Mouse (Mus musculus) heart, postnatal 14 days (tissue): ENCODE data around the gene Chid1. TPM values are rescaled to one million over a fixed set of nuclear protein-coding genes. Genes with fewer than 3 reads are reported as not detected.
"Not testable (repeated sequence)": the region's sequence is repeated elsewhere in the genome, so short reads cannot be mapped to it uniquely, and the experiment has no call there.

ENCODE experiments used
- DNase-seq, 2 experiments: peaks; one replicate each; pipeline ENCODE4 v3.0.0; 2021 to 2022
- intact Hi-C: fragments of 180-260 bp; cut with DNase I; formaldehyde crosslinking; loops from one replicate; pipeline ENCODE4 v1.15.1; 2025
- total RNA-seq, 2 experiments: library from RNA; stranded (reverse); gene quantifications; 2 replicates each; pipeline ENCODE4 v1.2.3; 2021

Chid1 gene
- total RNA-seq, 2 experiments from 2014 or later = 42.6 to 42.8 TPM

DNA sequence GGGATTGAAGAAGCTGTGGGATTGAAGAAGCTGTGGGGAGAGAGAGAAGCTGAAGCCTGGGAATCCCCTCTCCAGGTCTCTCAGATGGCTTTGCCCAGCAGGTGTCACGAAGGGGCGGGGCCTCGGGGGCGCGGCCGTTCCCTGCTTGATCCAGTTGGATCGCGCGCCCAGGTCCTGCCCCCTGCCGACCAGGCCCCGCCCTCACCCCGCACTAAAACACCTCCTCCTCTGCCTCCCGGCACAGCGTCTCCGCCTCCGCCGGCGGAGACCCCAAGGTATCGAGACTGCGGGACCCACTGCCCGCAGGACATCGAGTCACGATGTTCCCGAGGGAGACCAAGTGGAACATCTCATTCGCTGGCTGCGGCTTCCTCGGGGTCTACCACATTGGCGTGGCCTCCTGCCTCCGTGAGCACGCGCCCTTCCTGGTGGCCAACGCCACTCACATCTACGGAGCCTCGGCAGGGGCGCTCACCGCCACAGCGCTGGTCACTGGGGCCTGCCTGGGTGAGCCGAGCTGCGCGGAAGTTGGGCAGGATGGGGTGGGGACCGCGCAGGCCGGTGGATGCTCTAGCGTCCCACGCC, 84.6 kb downstream of the Chid1 start, which contains the start of gene Pnpla2:
TSS of gene Pnpla2 (plus strand) at position 232 of the 585 bp plus-strand sequence.
- DNase-seq = peak; percentile 96 to 97
- intact Hi-C loops = loop anchor here (5.0 kb wide), 1 partner anchor 43 kb away; the partner anchor contains the start of gene Gatd1

- intact Hi-C loops = no loop called here
- no peak for DNase-seq
Measured at GRCm38 (mm10) chr7:141453636-141454035, 86.0 kb downstream of the Chid1 start.

GRCm38 (mm10) chr7:141451928-141452327, 87.7 kb downstream of the Chid1 start:
- intact Hi-C loops = no loop called here
- no peak for DNase-seq

GRCm38 (mm10) chr7:141447110-141447991, 92.3 kb downstream of the Chid1 start, which contains the start of gene Rplp2:
Gene Rplp2, plus strand, starts transcription at chr7:141447370.
- intact Hi-C loops = no loop called here
- peak; percentile 91 to 94 for DNase-seq

DNA sequence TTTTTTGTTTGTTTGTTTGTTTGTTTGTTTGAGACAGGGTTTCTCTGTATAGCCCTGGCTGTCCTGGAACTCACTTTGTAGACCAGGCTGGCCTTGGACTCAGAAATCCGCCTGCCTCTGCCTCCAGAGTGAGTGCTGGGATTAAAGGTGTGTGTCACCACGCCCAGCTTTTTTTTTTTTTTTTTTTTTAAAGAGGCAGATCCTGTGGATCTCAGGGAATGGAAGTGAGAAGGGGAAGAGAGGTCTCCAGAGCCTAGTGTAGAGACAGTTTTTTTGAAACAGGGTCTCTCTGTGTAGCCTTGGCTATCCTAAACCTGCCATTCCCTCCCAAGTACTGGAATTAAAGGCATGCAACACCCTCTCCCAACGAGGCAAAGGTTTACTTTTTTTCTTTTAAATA, 93.3 kb downstream of the Chid1 start:
- DNase-seq, intact Hi-C loops: not testable (repeated sequence)

DNA sequence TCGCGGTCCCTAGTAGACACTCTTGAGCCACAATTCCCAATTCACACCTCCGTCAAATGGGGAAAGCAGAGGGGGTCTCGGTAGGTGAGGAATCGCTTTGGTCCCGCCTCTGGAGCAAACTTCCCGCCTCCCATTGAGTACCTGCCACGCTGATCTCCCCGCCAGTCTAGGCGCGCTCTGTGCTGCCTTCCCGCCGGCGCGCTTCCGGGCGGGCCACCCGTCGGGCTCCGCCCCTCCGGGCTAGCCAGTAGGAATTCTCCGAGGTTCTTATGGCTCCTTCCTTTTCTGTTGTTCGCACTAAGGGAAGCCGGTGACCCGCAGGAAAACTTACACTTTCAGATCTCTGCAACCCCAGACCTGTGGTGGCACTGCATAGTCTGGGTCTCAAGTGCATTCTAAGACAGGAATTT, 95.8 kb downstream of the Chid1 start, which contains the start of gene Pidd1:
TSS of gene Pidd1 (minus strand) at position 198 of the 410 bp plus-strand sequence.
- peak; percentile 73 to 78 for DNase-seq
- intact Hi-C loops = no loop called here

Other genes with a start within 250 kb of the Chid1 start
- gene Drd4, start 247.9 kb downstream of the Chid1 start, total RNA-seq = not detected
- 10 to 100 TPM; 20.0 to 22.1 TPM for gene Deaf1, start 212.2 kb downstream of the Chid1 start, total RNA-seq
- 10 to 100 TPM; 13.6 to 16.1 TPM for gene Tmem80, start 212.1 kb downstream of the Chid1 start, total RNA-seq
- 1 to 10 TPM; 2.7 to 3.0 TPM for gene Eps8l2, start 201.0 kb downstream of the Chid1 start, total RNA-seq
- 100 to 1,000 TPM; 125 to 126 TPM for gene Taldo1, start 147.7 kb downstream of the Chid1 start, total RNA-seq
- gene Gatd1, start 125.7 kb downstream of the Chid1 start, total RNA-seq = 10 to 100 TPM; 12.5 to 13.3 TPM
- 1 to 10 TPM; 1.5 to 1.7 TPM for gene Cend1, start 110.4 kb downstream of the Chid1 start, total RNA-seq
- 10 to 100 TPM; 65.5 to 67.6 TPM for gene Slc25a22, start 102.0 kb downstream of the Chid1 start, total RNA-seq
- gene Pidd1, start 95.8 kb downstream of the Chid1 start, total RNA-seq = 1 to 10 TPM; 1.1 to 1.2 TPM
- gene Rplp2, start 92.5 kb downstream of the Chid1 start, total RNA-seq = 100 to 1,000 TPM; 876 to 946 TPM
- 100 to 1,000 TPM; 351 to 430 TPM for gene Pnpla2, start 84.7 kb downstream of the Chid1 start, total RNA-seq
- 10 to 100 TPM; 25.2 to 27.9 TPM for gene Cracr2b, start 78.8 kb downstream of the Chid1 start, total RNA-seq
- 100 to 1,000 TPM; 258 to 268 TPM for gene Cd151, start 72.5 kb downstream of the Chid1 start, total RNA-seq
- gene Polr2l, start 64.7 kb downstream of the Chid1 start, total RNA-seq = 10 to 100 TPM; 69.8 to 71.4 TPM
- 10 to 100 TPM; 24.0 to 31.2 TPM for gene Tspan4, start 64.6 kb downstream of the Chid1 start, total RNA-seq
- 10 to 100 TPM; 51.4 to 52.2 TPM for gene Ap2a2, start 22.3 kb upstream of the Chid1 start, total RNA-seq
- not detected for gene Muc6, start 115.5 kb upstream of the Chid1 start, total RNA-seq
- under 1 TPM; 0.10 to 0.26 TPM for gene Muc2, start 150.5 kb upstream of the Chid1 start, total RNA-seq
- gene Muc5ac, start 249.1 kb upstream of the Chid1 start, total RNA-seq = under 1 TPM in 1 of 2 experiments, not detected in 1; 0.02 TPM